Mouse (Mus musculus): Measurements from ENCODE around the gene Dcaf8.

Dcaf8 gene

GRCm38 (mm10) chr1:172148955-172149815 lies 1.3 kb downstream of the Dcaf8 start:
- no peak for DNase-seq

DNA sequence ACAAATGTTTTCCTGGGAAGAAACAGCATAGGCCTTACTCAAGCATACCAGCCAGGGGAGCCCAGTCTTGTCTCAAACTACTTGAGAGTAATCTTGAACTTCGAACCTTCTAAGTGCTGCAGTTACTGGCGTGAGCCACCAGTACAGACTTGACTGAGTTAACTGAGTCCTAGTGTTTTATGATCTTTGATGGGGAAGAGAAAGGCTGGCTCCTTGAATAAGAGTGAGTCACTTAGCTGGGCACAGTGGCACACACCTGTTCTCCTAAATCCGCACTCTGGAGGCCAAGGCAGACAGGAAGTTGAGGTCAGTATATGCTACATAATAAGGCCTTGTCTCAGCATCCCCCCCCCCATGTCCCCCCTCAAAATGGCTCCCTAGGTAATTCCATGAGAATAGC lies 6.7 kb downstream of the Dcaf8 start:
- DNase-seq: no peak

GRCm38 (mm10) chr1:172155518-172155917 lies 7.6 kb downstream of the Dcaf8 start:
- no peak for DNase-seq

DNA sequence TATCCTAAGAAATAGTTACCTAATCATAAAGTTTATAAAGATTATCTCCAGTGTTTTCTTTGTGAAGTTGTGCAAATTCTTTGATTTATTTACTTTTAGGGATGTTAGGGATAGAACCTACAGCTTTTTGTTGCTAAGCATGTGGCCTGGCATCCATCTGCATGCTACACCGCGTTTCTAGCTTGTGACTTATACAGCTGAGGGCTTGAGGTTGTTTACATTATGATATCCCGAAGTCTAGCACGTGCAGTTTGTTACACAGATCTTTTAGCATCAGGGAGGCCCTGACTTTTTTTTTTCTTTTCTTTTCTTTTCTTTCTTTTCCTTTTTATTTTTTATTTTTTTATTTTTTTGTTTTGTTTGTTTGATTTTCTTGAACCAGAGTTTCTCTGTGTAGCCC lies 12.1 kb downstream of the Dcaf8 start:
- DNase-seq: no peak

GRCm38 (mm10) chr1:172160508-172160907 lies 12.6 kb downstream of the Dcaf8 start:
- no peak for DNase-seq

GRCm38 (mm10) chr1:172162009-172162408 lies 14.1 kb downstream of the Dcaf8 start:
- peak; percentile 58 for DNase-seq

- DNase-seq: no peak
Observed at GRCm38 (mm10) chr1:172162959-172163358, 15.1 kb downstream of the Dcaf8 start.

GRCm38 (mm10) chr1:172167911-172168310 lies 20.0 kb downstream of the Dcaf8 start:
- DNase-seq: no peak

- no peak for DNase-seq
Observed at GRCm38 (mm10) chr1:172169809-172170208, 21.9 kb downstream of the Dcaf8 start.

DNA sequence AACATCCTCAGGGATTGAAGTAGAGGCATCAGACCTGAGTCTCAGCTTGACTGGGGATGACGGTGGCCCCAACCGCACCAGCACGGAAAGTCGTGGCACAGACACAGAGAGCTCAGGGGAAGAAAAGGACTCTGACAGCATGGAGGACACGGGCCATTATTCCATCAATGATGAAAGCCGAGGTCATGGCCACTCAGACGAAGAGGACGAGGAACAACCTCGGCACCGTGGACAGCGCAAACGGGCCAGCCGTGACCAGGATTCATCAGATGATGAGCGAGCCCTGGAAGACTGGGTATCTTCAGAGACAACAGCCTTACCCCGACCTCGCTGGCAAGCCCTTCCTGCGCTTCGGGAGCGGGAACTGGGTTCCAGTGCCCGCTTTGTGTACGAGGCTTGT lies 24.5 kb downstream of the Dcaf8 start:
- no peak for DNase-seq

DNA sequence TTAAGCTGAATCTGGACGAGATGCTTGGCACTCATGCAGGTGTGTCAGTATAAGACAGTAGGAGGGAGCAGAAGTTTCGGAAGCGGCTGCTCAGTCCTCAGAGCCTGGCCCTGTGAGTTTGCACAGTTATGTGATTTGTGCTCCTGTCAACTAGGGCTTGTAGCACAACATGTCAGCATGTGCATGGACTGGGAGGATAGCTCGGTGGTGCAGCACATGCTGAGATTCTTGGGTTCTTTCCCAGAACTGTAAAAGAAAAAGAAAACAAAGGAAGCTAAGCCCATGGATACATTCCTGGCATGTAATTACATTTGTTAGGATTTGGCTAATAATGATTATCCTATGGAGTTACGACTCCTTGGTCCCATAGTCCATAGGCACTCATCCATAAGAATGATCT lies 25.3 kb downstream of the Dcaf8 start:
- no peak for DNase-seq

DNA sequence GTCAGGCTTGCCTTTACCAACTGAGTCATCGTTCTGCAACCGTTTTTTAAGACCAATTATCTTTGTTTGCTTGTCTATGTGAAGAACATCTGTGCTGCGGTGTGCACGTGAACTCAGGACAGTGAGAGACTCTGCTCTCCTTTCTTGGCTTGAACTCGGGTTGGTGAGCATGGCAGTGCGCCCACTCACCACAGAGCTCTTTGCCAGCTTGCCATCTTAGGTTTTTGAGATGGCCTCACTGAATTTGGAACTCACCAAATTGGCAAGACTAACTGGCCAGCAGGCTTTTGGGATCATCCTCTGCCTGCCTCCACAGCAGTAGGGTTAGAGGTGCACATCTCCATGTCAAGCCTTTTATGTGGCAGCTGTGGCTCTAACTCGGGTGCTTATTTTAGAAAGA lies 29.9 kb downstream of the Dcaf8 start:
- DNase-seq: peak; percentile 52

DNA sequence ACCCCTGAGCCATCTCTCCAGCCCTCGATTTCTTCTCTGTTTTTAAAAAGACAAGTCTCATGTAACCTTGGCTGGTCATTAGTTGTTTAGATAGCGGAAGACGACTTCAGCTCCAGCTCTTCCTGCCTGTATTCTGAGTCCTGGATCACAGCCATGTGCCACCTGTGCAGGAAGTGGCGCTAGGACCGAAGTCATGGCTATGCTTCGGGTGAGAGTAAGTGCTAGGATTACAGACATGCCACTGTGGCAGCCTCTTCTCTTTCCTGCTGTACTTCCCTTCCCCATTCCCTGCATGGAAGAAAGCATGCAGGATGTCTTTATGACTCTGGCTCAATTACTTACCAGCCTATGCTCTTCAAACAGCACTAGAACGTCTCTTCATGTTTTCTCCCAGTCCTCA lies 31.2 kb downstream of the Dcaf8 start:
- peak; percentile 53 for DNase-seq

DNA sequence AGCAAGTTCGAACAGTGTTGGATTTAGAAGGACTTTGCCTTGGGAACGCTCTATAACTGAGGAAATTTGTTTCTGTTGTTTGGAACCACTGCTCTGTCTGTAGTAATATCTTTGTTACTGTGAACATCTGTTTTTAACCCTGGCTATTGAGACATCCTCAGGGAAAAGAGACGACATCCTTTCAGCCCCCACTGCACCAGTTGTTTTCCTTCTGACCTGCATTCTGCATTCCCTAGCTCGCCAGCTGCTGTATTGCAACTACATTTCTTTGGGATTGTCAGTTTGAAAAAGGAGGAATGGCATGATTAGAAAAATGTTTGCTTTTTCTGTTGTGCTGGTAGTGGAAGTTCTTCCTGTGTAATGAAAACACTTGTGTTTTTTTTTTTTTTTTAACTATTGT lies 33.0 kb downstream of the Dcaf8 start:
- DNase-seq: no peak

DNA sequence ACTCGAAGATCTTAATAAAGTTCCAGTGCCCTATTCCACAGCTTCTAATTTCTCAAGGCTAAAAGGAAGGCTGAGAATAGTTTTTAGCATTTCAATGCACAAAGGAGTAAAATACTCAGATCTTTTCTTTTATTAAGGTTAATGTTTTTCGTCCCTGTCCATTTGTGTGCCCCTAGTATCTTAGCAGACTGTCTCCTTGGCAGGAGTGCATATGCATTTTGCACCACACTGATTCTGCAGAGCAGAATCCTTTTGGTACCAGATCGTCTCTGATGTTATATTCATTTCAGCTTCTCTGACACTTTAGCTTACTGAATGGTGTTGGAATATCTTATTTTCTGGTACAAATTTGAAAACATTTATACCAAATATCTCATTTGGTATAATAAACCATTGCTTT lies 33.9 kb downstream of the Dcaf8 start:
- DNase-seq: no peak

- no peak for DNase-seq
Observed at GRCm38 (mm10) chr1:172183056-172183455, 35.2 kb downstream of the Dcaf8 start.

- no peak for DNase-seq
Observed at GRCm38 (mm10) chr1:172183915-172184314, 36.0 kb downstream of the Dcaf8 start.

GRCm38 (mm10) chr1:172186401-172187289 lies 38.8 kb downstream of the Dcaf8 start:
- DNase-seq: no peak

DNA sequence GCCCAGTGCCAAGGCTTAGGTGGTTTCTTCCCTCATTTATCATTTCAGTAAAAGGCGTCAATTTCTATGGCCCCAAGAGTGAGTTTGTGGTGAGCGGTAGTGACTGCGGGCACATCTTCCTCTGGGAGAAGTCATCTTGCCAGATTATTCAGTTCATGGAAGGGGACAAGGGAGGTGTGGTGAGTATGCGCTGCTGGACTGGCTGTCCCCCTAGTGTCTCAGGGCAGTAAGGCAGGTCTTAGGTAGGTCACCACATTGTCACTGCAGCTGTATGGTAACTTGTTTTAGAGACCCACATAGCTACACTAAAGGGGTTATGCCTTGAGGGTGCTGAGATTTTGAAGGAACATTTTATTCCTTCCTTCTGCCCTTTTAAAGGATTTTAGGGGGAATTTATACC lies 41.0 kb downstream of the Dcaf8 start:
- DNase-seq: no peak

DNA sequence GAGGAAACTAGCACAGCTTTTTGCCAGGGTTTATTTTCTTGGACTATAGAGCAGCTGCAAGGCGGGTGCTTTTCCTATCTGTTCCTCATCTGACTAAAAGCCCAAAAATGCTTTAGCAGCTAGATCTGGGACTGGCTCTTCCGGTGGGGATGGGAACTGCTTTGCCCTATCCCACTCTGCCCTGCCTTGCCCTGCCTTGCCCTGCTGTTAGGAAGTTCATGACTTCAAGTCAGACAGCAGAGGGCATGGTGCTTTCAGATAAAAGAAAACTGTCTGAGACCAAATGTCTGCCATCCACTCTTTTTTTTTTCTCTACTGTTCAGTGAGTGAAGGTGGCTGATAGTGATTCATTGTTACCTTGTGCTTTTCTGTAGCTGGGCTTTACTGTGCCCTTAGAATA lies 43.7 kb downstream of the Dcaf8 start:
- DNase-seq: no peak

DNA sequence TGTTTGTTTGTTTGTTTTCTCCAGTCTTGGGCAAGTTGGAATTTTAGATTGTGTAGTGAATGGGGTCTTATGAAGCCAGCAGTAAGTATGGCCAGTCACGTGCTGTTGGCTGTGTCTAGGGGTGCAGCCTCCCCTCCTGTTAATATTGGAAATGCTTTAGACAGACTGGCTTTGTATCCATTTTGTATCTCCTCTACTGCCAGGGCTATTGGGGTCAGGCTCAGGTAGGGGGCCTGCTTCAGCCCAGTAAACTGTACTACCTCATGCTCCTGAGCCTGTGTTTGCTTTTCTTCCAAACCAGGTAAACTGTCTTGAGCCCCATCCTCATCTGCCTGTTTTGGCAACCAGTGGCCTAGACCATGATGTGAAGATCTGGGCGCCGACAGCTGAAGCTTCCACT lies 44.3 kb downstream of the Dcaf8 start:
- peak; percentile 60 for DNase-seq

GRCm38 (mm10) chr1:172194435-172194834 lies 46.6 kb downstream of the Dcaf8 start:
- no peak for DNase-seq

DNA sequence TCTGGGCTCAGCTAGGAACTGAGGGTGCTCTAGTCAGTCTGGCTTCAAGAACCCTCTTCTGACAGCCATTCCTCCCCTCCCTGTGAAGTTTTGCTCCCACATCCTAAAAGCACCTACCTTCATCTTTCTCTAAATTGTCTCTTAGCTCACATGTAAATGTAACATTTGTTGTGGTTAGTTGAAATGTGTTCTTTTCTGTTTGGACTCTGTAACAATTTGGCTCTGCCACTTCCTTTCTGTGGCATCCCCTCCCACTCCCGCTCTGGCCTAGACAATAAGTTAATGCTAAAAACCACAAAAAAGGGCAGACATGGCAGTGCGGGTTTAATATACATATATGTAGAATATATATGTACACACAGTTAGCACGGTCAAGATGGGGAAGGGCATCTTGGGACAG lies 49.3 kb downstream of the Dcaf8 start:
- DNase-seq: no peak

DNA sequence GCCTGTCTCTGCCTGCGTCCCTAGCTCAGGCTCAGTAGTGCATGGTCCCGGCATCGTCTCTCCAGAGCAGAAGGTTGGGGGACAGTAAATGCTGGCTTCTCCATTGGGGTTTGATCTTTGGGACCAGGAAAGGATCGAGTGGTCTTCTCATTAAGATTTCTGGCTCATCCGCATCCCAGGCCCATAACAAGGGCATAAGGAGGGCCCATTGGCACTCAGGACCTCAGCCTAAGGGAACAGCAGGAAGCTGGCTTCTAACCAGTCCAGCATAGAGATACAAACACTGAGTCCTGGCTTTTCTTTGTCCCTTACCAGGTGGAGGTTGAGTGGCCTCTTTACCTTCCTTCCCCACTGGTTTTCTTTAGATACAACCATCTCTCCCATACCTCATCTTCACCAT lies 50.0 kb downstream of the Dcaf8 start:
- peak; percentile 78 for DNase-seq

All from cerebellum, adult 9-11 months (tissue).